Mouse (Mus musculus) gastrocnemius, adult 8-10 months (tissue): ENCODE results near the gene Txnip. TPM values are rescaled to one million over a fixed set of nuclear protein-coding genes. Genes with fewer than 3 reads are reported as not detected.

Experiments
- total RNA-seq, 4 experiments: library from RNA; stranded (reverse); gene quantifications; 2 replicates each; pipeline ENCODE4 v1.2.4; 2022

Gene Txnip
- total RNA-seq, 4 experiments from 2014 or later = 365 to 573 (median 474) TPM

Other genes starting within 250 kb of the Txnip start
- gene BC107364, start 105.7 kb upstream of the Txnip start, total RNA-seq = not detected
- 100 to 1,000 TPM; 562 to 917 (median 709) TPM for gene Hfe2, start 32.8 kb upstream of the Txnip start, total RNA-seq
- gene Gm16253, start 19.0 kb downstream of the Txnip start, total RNA-seq = 1 to 10 TPM in 3 of 4 experiments, not detected in 1; 1.2 to 1.5 (median 1.2) TPM
- gene Polr3gl, start 36.2 kb downstream of the Txnip start, total RNA-seq = 10 to 100 TPM; 39.8 to 59.8 (median 51.8) TPM
- 1 to 10 TPM in 2 of 4 experiments, under 1 TPM in 2; 0.64 to 1.6 (median 1.1) TPM for gene Ankrd34a, start 38.7 kb downstream of the Txnip start, total RNA-seq
- 1 to 10 TPM; 3.5 to 6.8 (median 4.4) TPM for gene Lix1l, start 43.2 kb downstream of the Txnip start, total RNA-seq
- gene Rbm8a, start 72.0 kb downstream of the Txnip start, total RNA-seq = 10 to 100 TPM; 17.0 to 25.1 (median 22.7) TPM
- 10 to 100 TPM; 23.3 to 31.3 (median 28.0) TPM for gene Pex11b, start 77.4 kb downstream of the Txnip start, total RNA-seq
- not detected for gene Gm42957, start 77.5 kb downstream of the Txnip start, total RNA-seq
- under 1 TPM; 0.31 to 0.56 (median 0.40) TPM for gene Itga10, start 87.6 kb downstream of the Txnip start, total RNA-seq
- under 1 TPM; 0.24 to 0.48 (median 0.40) TPM for gene Ankrd35, start 112.2 kb downstream of the Txnip start, total RNA-seq
- gene Pias3, start 138.4 kb downstream of the Txnip start, total RNA-seq = 1 to 10 TPM; 4.9 to 7.4 (median 6.0) TPM
- gene Nudt17, start 150.6 kb downstream of the Txnip start, total RNA-seq = under 1 TPM; 0.39 to 0.68 (median 0.54) TPM
- gene Polr3c, start 169.7 kb downstream of the Txnip start, total RNA-seq = 10 to 100 TPM; 24.4 to 27.5 (median 26.3) TPM
- gene Rnf115, start 169.7 kb downstream of the Txnip start, total RNA-seq = 10 to 100 TPM; 58.9 to 79.6 (median 70.5) TPM